Mouse (Mus musculus) midbrain, embryonic 16.5 days (tissue): Measurements from ENCODE around the gene Lbhd2. TPM values are rescaled to one million over a fixed set of nuclear protein-coding genes. Genes with fewer than 3 reads are reported as not detected.

Experiments used
- ATAC-seq: fragments of 200-750 bp; cut with Nextera tagmentation; 2 replicates; pipeline ENCODE4 v1.8.0; 2017; ENCODE audit warnings: moderate TSS enrichment
- H3K27ac ChIP-seq: fragments of 300-500 bp; sonication (generic); 2 replicates; pipeline ENCODE4 v1.5.1; 2014; ENCODE audit warnings: mild to moderate bottlenecking, low read length, mixed read lengths
- H3K27me3 ChIP-seq: fragments of 300-500 bp; sonication (generic); 2 replicates; pipeline ENCODE4 v1.6.1; 2014; ENCODE audit warnings: low read depth, low read length, mixed read lengths; ENCODE audit not compliant: control insufficient read depth, insufficient read depth
- H3K36me3 ChIP-seq: fragments of 300-500 bp; sonication (generic); 2 replicates; pipeline ENCODE4 v1.6.1; 2014; ENCODE audit warnings: mild to moderate bottlenecking, low read length, moderate library complexity, mixed read lengths; ENCODE audit not compliant: control insufficient read depth, insufficient read depth
- H3K4me1 ChIP-seq: fragments of 300-500 bp; sonication (generic); 2 replicates; pipeline ENCODE4 v1.6.1; 2014; ENCODE audit warnings: mild to moderate bottlenecking, low read length, mixed read lengths; ENCODE audit not compliant: control insufficient read depth, insufficient read depth
- H3K4me2 ChIP-seq: fragments of 300-500 bp; sonication (generic); 2 replicates; pipeline ENCODE4 v1.6.1; 2014; ENCODE audit warnings: mild to moderate bottlenecking, low read length, mixed read lengths
- H3K4me3 ChIP-seq: fragments of 300-500 bp; sonication (generic); 2 replicates; pipeline ENCODE4 v1.5.1; 2014; ENCODE audit warnings: low read depth, mild to moderate bottlenecking, low read length, moderate library complexity, mixed read lengths
- H3K9ac ChIP-seq: fragments of 300-500 bp; sonication (generic); 2 replicates; pipeline ENCODE4 v1.6.1; 2014; ENCODE audit warnings: low read depth, low read length, mixed read lengths
- H3K9me3 ChIP-seq: fragments of 300-500 bp; sonication (generic); replicated peaks from 2 replicates; pipeline ENCODE4 v1.6.1; 2014; ENCODE audit warnings: mild to moderate bottlenecking, low read length, mixed read lengths; ENCODE audit not compliant: control insufficient read depth, poor library complexity, severe bottlenecking
- WGBS: fragments of 180-500 bp; shearing (Covaris S2); extraction: QIAGEN DNeasy Blood & Tissue Kit; methylation state at CpG from one replicate; pipeline ENCODE4 v1.1.7; 2014; 5-methylcytosine and 5-hydroxymethylcytosine counted together
- polyA plus RNA-seq: library from polyadenylated mRNA; unstranded; fragments of >200 nt; fragmentation: Nextera tagmentation; extraction: Ambion mirVana; gene quantifications from 2 replicates; pipeline ENCODE4 v1.2.1, GENCODE M21; 2015

Gene Lbhd2
- polyA plus RNA-seq, 1 experiment from 2014 or later: 7.0 TPM

DNA sequence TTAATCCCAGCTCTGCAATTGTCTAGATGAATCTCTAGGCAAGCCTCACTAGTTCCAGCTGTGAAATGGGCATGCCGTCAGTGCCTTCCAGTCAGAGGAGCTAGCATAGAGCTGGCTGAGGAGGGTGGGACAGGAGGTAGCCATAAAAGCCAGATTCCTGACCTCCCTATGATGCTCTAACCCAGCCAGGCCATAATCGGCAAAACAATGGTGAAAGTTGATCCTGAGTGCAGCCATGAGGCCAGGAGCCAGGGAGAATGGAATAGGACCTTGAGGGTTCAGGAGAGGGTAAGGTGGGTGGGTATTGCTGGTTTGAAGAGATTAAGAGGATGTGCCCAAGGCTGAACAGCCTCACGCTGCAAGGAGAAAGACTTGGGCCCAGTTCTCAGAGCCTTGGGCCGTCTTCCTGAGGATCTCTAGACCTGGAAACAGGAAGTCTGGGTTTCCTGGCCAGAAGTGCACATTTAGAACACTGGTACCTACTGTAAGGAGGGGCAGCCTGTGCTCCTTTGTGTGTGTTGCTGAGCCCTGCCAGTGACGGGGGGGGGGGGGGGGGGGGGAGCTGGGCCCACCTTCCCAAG lies 26.2 kb downstream of the Lbhd2 start:
- Histone ChIP-seq H3K9me3 (no peaks in the 10 kb centered on the region), H3K27me3 (peaks cover 36% of the 10 kb centered on the region), H3K36me3 (no peaks in the 10 kb centered on the region), H3K9ac (no peak overlapping the region), H3K27ac (no peak overlapping the region), H3K4me3 (no peak overlapping the region), H3K4me1 (peaks cover 30% of the 10 kb centered on the region), H3K4me2 (no peak overlapping the region)
- no peak for ATAC-seq
- WGBS: 72% methylated on average over 4 of the region's 5 CpGs

DNA sequence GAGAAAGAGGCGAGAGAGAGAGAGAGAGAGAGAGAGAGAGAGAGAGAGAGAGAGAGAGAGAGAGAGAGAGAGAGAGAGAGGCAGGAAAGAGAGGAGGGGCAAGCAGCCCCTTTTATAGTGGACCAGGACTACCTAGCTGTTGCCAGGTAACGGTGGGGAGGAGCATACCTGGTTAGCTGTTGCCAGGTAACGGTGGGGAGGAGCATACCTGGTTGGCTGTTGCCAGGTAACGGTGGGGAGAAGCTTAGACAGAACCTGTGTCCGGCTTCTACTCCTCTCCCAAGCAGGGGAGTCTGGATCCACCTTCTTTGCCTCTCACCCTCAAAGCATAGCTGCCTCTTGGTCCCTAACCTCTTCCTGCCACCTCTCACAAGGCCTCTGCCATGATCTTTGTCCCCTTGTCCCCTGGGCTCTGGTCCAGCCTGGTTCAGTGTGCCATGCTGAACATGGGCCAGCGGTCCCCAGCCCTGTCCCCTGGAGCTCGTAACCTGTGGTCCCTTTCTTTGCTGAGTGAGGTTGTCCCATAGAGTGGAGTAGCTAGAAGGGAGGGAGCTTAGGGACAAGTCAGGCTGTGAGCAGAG lies 27.6 kb downstream of the Lbhd2 start:
- Histone ChIP-seq H3K9ac (peak overlapping the region; percentile 1; the same call in 1 of the 2 replicates), H3K27me3 (peaks cover 28% of the 10 kb centered on the region), H3K27ac (peak overlapping the region; percentile 78), H3K36me3 (no peaks in the 10 kb centered on the region), H3K4me1 (peaks cover 25% of the 10 kb centered on the region), H3K4me3 (no peak overlapping the region), H3K9me3 (no peaks in the 10 kb centered on the region), H3K4me2 (peak overlapping the region; percentile 37; the same call in 1 of the 2 replicates)
- WGBS: 13% methylated on average over 6 of the region's 7 CpGs
- ATAC-seq: peak; percentile 88

DNA sequence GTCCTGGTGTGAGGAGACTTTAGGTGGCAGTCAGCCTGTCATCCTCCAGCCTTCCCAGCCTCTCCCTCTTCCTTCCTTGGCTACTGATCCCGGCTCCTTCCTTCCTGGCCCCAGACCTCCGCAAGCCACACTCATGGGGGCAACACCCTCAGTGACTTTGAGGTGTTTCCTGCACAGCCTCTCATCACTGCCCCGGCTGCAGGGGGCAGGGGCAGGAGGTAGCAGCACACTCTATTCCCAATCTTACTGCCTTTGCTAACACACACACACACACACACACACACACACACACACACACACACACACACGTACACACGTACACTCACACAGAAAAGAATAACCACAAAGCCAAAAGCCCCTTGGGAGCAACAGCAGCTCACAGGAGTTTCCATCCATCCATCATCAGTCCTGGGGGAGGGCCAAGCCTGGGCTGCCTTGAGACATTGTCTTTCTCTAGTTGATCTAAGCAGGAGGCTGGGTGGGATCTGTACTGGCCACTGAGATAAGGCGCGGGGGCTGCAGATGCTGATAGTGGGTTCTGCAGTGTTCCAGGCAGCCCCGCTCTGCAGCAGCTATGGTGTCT lies 28.2 kb downstream of the Lbhd2 start:
- ATAC-seq: peak; percentile 27
- H3K27ac ChIP-seq: peak overlapping the region; percentile 78
- H3K4me3 ChIP-seq: no peak overlapping the region
- H3K36me3 ChIP-seq: no peaks in the 10 kb centered on the region
- H3K9me3 ChIP-seq: no peaks in the 10 kb centered on the region
- H3K27me3 ChIP-seq: peaks cover 28% of the 10 kb centered on the region
- peak overlapping the region; percentile 1; the same call in 1 of the 2 replicates for H3K9ac ChIP-seq
- peak overlapping the region; percentile 37; the same call in 1 of the 2 replicates for H3K4me2 ChIP-seq
- H3K4me1 ChIP-seq: peaks cover 23% of the 10 kb centered on the region
- 47% methylated on average over 8 of the region's 8 CpGs for WGBS

DNA sequence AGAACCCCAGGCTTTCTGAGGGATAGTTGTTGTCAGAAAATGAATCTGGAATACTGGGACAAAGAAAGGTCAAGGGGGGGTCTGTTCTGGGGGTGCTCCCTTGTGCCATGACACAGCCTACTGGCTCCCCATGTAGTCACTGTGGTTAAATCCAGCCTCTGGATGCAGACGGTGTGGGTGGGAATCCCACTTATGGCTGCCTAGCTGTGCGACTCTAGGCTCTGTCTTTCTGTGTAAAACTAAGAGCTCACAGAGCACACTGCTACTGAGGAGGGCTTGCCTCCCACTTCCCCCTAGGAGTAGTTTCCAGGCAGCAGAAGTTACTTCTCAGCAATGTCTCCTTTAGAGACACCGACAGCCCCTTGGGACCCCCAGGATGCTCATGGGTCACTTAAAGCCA lies 29.6 kb downstream of the Lbhd2 start:
- 91% methylated on average over 3 of the region's 3 CpGs for WGBS
- Histone ChIP-seq H3K9me3 (no peaks in the 10 kb centered on the region), H3K27ac (no peak overlapping the region), H3K36me3 (no peaks in the 10 kb centered on the region), H3K4me3 (no peak overlapping the region), H3K9ac (no peak overlapping the region), H3K27me3 (peaks cover 22% of the 10 kb centered on the region), H3K4me1 (peaks cover 17% of the 10 kb centered on the region), H3K4me2 (no peak overlapping the region)
- no peak for ATAC-seq

DNA sequence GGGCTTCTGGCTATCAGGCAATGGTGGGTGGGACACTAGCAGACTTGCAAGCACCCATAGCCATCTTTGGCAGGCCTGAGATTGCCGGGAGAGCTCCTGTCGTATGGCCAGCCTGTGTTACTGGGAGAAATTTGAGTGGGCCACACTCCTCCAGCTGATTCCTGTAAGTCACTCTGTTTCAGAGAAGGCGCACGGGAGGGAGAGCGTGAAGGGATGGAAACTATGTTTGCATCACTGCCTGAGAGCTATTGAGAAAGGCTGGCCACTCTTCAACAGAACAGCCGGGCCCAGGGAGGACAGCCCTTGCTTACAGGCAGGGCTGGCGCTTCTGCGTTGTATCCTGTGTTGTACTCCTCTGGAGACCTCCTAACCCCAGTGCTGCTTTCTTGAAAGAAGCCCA lies 30.0 kb downstream of the Lbhd2 start:
- Histone ChIP-seq H3K27me3 (peaks cover 24% of the 10 kb centered on the region), H3K9me3 (no peaks in the 10 kb centered on the region), H3K4me3 (no peak overlapping the region), H3K9ac (no peak overlapping the region), H3K27ac (no peak overlapping the region), H3K4me2 (no peak overlapping the region), H3K4me1 (peaks cover 17% of the 10 kb centered on the region), H3K36me3 (no peaks in the 10 kb centered on the region)
- ATAC-seq: no peak
- 76% methylated on average over 8 of the region's 8 CpGs for WGBS

DNA sequence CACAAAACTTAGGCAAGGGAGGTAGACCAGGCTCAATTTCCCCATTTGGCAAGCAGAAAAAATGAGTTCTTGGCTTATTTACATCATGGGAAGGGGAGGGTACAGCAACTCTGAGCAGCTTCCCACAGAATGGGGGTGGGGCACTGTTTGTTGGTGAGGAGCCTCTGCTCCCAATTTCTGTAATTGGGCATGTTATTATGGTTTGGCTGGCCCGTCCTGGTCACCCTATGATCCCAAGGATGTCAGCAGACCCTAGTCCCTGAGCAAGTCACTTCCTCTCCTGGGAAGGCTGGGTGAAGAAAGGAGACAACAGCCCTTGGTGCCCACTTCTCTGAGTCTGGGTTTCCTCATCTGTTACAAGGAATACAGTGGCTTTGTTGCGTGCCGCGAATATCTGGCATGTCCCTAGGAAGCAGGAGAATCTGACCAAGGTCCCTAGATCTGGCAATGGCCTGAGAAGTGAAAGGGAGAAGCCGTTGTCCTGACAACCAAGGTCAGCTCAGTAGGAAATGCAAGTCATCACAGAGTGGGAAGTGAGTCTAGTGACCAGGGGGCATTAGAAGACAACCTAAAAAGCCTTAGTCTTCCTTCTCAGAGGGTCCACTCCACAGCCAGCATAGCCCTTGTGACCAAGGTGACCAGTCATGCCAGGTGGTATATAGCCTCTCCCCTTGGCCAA lies 30.8 kb downstream of the Lbhd2 start:
- no peak overlapping the region for H3K4me2 ChIP-seq
- peaks cover 20% of the 10 kb centered on the region for H3K4me1 ChIP-seq
- 73% methylated on average over 5 of the region's 5 CpGs for WGBS
- ATAC-seq: no peak
- peaks cover 25% of the 10 kb centered on the region for H3K27me3 ChIP-seq
- no peak overlapping the region for H3K9ac ChIP-seq
- no peak overlapping the region for H3K4me3 ChIP-seq
- no peaks in the 10 kb centered on the region for H3K36me3 ChIP-seq
- H3K9me3 ChIP-seq: no peaks in the 10 kb centered on the region
- no peak overlapping the region for H3K27ac ChIP-seq

DNA sequence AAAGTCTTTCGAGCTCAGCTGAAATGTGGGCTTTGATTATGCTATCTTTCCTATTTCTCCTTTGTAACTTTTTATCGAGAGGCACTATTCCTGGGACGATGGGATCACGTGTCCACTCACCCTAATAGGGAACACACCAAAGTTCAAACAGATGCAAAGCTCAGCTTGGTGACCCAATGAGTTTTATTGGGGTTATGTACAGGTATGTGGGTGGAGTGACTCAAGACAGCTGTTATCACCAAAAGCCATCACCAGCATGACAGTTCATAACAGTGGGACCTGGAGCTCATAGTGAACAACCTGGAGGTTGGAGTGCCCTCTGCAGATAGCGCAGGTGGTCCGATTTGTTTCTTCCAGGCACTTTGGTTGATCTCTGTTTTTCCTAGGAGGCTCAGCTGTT lies 32.2 kb downstream of the Lbhd2 start:
- H3K27me3 ChIP-seq: peaks cover 35% of the 10 kb centered on the region
- WGBS: 88% methylated on average over 6 of the region's 6 CpGs
- no peaks in the 10 kb centered on the region for H3K9me3 ChIP-seq
- no peak overlapping the region for H3K4me3 ChIP-seq
- no peak overlapping the region for H3K9ac ChIP-seq
- H3K4me1 ChIP-seq: peaks cover 17% of the 10 kb centered on the region
- H3K36me3 ChIP-seq: no peaks in the 10 kb centered on the region
- no peak for ATAC-seq
- H3K27ac ChIP-seq: no peak overlapping the region
- H3K4me2 ChIP-seq: no peak overlapping the region

DNA sequence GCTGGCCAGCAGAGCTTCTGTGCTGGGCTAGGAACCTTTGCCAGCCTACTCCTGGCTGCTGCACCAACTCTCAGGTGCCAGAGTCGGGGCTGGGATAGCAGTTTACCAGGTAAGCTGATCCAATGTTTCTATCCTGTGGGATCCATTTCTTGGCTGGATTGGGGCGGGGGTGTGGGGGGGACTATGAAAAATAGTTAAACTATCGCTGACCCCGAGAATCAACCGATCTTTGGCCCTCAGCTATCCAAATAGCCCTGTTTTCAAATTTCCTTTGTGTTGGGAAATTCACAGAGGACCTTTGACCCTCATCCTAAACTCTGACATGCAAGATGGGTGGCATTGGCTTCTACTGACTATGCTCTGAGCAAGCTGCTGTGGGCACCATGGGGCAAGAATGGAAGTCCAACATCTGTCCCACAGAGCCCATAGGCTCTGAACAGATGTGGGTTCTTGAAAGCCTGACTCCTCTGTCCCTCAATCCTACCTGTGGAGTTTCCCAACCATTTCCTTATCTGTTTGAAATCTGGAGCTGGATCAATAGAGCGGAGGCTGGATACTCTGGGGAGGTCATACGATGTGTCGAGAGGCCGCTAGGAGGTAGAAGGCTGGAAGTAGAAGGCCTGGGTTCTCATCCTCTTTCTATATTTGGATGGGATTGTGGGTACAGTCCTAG lies 34.2 kb downstream of the Lbhd2 start:
- Histone ChIP-seq H3K4me3 (no peak overlapping the region), H3K36me3 (no peaks in the 10 kb centered on the region), H3K27me3 (peaks cover 55% of the 10 kb centered on the region), H3K9ac (no peak overlapping the region), H3K4me2 (no peak overlapping the region), H3K9me3 (no peaks in the 10 kb centered on the region), H3K4me1 (peaks cover 12% of the 10 kb centered on the region), H3K27ac (no peak overlapping the region)
- ATAC-seq: no peak
- 92% methylated on average over 9 of the region's 9 CpGs for WGBS
